Mouse (Mus musculus) liver, adult (tissue): Measurements from ENCODE around the gene Rufy1.

Source experiments
- GATA4 ChIP-seq: IDR thresholded peaks from 2 replicates; pipeline ENCODE4 v1.6.1; 2014; ENCODE audit warnings: mild to moderate bottlenecking, low read length; ENCODE audit not compliant: insufficient replicate concordance

The Rufy1 gene

DNA sequence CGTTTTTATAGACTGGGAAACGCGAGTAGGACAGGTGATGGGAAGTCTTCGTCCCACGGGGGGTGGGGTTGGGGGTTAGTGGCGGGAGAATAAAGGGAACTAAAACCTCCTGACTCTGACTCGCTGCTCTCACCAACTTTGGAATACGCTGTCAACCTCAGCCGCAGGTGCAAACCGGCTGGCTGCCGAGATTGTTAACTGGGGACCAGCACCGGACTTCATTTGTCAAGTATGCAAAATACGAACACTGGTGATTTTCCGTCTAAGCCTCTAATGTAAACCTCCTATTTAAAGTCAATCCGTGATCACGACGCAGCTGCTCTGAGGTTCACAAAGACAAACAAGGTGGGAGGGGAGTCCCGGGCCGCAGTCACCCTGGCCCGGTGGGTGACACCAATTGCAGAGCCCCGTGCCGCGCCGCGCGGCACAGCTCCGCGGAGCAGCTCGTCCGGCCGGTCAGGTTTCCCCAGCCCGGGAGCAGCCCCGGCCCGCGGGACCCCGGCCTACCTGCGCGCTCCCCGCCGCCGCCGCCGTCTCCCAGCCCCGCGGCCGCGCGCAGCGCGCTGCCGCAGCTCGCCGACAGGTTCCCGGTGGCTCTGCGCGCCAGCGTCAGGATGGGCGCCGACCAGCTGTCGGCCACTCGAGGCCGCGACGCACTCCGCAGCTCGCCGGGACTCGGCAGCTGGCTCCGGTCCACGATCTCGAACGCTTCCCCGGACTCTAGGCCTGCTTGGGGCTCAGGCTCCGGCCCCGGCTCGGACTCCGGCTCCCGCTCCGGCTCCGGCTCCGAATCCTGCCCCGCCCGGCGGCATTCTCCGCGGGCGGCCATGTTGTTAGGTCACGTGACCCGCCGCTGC, at the start of gene Rufy1:
Gene Rufy1 (minus strand): TSS at position 849 of the 857 bp plus-strand sequence.
- TF ChIP-seq GATA4, result peak; percentile 7; the same call in 1 of the 2 replicates

DNA sequence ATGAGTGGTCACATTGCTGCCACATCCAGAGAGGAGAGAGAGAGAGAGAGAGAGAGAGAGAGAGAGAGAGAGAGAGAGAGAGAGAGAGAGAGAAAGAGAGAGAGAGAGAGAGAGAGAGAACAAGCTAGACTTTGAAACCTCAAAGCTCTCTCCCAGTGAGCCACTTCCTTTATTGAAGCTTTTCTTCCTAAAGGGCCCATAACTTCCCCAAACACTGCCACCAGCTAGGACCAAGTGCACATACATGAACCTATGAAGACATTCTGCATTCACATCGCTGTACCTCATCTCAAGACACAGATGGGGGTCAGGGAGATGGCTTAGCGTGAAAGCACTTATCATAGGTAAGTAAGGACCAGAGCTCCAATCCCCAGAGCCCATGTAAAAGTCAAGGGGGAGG, 47.1 kb upstream of the Rufy1 start:
- TF ChIP-seq GATA4, result no peak

DNA sequence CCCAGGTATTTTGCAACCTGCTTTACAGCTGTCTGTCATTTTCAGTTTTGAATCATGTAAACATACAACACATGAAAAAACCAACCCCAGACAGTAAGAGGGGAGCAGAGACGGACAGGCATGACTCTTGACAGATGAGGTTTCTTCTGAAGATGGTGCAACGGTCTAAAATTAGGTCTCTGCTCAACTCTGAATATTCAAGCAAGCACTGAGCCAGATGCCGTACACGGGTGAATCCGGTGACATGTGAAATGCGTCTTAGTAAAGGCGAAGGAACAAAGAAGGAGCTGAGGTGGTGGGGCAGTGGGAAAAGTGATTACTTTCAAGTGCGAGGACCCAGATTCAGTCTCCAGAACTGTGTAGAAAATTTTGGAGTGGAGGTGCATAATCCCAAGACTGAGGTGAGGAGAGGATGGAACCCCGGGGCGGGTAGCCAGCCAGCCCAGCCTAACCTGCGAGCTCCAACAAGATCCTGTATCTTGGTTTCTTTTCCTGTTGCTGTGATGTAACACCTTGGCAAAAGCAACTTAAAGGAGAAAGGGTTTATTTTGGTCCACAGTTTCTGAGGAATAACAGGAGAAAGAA, 46.7 kb upstream of the Rufy1 start:
- no peak for TF ChIP-seq GATA4

DNA sequence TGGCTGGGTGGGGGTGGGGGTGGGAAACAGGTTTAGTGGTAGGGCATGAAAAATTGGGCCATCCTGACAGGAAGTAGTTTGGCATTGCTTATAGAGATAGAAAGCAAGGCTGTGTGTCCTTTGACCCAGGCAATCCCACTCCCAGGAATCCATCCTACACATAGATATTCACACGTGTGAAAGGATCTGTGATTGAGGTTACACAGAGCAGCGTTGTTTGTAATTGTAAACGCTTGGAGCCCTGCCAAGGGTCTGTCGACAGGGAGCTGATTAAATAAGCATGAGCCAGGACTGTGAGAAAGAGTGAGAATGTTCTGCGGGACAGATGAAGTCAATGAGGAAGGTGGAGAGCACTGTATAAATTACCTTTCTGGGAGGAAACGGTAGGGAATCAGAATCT, 46.0 kb upstream of the Rufy1 start:
- TF ChIP-seq GATA4, result no peak

DNA sequence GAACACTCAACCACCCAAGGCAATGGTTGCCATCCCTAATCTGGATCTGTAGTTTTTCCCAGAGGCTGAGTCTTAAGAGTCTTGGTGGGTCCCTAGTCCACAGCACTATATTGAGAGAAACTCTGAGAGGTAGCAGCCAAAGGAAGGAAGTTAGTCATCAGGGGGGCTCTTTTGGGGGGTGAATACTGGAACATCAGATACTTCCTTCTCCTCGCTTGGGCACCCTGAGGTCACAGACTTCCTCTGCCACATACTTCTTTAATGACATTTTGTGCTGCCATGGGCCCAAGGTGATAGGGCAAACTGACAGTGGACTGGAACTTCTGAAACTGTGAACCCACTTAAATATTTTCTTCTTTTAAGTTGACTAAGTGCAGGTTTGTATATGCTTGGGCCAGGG, 43.0 kb upstream of the Rufy1 start:
- no peak for TF ChIP-seq GATA4

DNA sequence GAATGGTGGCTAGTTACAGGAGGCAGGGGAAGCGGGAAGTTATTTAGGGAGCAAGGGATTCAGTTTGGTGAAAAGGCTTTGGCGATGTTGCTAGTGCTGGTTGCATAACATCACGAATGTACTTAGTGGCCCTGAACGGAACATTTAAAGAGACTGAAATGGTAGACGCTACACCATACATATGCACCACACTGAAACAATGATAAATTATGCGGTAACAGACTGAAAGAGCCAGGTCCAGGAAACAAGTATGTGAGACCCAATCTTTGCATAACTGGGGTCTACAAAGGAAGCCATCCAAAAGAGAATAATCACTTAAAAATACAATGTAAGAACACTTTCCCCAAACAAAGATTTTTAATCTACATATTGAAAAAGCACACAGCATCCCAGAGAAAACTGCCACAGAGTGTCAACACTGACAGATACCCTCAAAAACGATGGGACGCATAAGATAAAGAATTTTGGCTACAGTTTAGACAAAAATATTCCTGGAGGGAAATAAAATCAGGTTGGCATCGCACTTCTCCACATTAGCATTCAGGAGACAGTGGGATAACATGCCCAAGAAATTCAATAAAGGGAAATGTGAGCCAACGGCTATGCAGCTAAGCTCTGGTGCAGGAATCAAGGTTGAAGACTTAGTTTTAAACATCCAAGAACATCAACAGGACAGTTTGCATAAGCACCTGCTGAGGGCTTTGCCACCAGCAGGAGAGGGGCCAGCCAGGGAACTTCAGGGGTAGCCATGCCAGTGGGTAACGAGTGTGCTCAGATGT, 41.4 kb upstream of the Rufy1 start:
- TF ChIP-seq GATA4, result no peak

DNA sequence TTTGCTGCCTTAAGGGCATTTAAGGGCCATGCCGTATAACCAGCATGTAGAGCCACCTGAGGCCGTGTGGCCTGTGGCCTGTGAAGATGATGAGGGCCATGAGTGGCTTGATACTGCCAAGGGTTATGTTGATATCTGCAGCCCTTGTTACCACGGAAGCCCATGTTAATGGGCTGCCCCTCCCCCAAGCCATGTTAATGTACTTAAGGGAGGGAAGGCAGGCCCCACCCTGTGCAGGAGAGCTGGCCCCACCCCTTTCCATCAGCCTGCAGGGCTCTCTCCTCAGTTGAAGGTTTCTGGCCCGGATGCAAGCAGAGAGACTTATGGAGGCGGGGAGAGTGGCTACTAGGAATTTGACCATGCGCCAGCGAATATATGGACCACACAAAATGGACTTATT, 30.6 kb upstream of the Rufy1 start:
- TF ChIP-seq GATA4, result no peak

DNA sequence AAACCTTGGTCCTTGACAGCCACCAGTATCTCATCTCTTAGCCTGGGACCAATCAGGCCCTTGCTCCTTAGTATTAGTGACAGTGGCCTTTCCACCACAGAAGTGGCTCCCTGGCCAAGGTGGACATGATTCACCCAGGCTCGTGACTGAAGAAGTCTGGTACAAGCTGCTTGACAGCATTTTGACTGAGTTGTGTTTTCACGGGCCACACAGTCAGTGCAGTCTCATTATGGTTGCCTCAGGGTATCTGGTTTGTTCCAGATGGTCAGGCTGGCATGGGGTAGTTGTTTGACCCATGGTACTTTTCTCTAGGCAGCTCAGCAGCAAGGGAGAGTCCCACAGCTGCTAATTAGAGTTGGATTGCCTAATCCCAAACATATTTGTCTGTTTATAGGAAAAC, 28.3 kb upstream of the Rufy1 start:
- TF ChIP-seq GATA4, result no peak

DNA sequence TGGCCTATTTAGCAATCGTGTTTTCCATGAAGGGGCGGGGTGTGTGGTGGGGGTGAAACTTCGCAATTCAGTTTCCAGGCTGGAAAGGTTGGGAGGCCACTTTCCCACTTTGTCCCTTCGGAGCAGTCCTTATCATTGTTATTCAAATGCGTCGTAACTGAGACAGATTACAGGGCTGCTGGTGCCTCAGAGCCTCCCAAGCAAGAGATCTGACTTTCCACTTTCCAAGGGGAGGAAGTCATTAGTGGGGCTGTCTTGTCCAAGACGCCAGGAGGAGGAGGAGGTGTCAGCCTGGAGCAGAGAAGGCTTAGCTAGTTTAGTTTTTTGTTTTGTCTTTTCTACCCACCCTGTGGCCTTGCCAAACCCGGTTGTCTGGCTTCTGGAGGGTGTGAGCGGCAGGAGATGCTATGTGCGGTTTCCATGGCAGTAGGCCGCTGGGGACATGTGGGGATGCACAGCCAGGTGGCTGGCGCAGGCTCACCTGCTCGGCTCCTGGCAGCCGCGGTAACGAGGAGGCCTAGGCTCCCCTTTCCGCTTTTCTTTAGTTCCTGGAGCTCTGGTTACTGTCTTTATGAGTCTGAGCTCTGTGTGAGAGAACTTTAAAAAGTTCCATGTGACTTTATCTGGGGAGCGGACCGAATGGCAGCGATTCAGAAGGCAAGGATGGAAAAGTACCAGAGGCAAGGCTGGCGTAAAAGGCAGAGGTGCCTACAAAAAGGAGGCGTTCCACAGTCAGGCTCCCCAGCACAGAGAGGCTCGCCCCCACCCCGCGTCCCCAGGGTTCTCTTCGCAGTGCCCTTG, 26.4 kb upstream of the Rufy1 start:
- TF ChIP-seq GATA4, result no peak

DNA sequence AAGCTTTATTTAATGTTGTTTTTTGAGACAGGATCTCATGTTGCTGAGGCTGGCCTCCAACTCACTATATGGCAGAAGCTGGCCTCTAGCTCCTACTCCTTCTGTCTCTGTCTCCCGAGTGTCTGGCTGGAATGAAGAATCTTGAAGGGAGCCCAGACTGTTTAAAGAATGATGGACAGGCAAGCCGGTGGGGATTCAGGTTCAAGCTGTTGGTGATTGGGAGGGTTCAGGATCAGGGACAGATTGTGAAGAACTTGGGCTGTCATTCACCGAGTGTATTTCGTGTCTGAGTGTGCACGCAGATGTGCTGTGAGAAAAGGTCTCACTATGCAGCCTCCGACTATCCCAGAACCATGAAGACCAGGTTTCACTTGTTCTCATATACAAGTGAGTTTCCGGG, 25.5 kb upstream of the Rufy1 start:
- no peak for TF ChIP-seq GATA4

DNA sequence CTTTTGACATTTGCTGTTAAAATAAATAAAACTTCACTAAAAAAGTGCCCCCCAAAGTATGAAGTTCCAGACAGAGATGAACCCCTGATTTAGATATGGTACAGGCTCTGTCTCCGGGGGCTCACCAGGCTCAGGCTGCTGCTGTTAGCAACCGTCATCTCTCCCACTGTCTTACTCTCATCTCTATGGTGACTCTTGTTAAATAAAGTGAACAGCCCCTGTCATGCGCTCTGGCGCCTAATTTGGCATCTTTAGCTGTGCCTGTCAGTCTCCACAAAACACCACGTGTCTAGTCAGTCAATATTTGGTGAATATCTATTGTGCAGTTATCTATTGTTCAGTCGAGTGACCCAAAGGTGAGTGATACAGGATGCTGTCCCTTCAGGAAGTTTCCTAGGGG, 24.0 kb upstream of the Rufy1 start:
- TF ChIP-seq GATA4, result no peak

DNA sequence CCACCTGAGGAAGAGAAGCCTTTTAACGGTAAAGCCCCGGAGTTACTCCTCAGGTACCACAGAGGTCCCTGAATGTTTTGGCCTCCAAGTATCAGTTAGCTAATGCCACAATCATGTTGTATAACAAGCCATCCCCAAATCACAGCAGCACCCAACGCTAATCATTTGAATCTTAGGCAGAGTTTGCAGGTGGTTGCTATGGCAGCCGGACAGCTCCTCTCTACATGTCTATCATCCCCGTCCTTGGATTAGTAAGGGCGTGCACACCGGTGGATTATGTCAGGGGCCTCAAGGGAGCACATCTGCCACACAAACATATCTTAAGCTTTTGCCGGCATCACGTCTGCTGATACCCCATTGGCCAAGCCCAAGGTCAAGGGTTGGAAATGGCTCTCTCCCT, 19.3 kb upstream of the Rufy1 start:
- TF ChIP-seq GATA4, result no peak

DNA sequence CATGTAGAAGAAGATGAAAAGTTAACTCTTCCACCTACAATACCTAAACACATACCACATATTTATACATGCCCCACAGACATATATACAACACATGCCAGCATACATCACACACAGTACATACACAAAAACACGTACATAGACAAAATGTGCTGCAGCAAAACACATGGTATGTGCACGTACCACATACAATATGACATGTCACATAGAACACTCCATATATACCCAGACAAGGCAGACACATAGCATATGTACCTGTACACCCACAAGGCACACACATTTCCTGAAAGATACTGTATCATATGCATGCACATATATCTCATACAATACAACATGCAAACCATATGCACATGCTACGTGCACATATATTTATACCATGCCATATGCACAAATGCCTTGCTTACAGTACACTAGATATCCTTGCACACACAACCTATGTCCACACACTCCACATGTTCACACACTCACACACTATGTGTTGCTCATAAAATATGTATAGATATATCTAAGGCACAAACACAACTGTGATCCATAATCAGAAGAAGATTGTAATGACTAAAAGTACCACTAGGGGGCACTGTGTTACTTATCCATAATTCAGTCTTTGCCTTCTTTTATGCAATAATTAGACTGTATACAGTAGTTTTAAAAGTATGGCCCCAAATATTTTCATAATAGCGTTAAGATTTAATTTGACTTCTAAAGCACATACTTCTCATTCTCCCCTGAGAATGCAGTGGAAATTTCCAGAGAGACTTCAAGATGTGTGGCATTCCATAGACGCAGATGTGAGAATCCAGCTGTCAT, 12.5 kb upstream of the Rufy1 start:
- TF ChIP-seq GATA4, result no peak

DNA sequence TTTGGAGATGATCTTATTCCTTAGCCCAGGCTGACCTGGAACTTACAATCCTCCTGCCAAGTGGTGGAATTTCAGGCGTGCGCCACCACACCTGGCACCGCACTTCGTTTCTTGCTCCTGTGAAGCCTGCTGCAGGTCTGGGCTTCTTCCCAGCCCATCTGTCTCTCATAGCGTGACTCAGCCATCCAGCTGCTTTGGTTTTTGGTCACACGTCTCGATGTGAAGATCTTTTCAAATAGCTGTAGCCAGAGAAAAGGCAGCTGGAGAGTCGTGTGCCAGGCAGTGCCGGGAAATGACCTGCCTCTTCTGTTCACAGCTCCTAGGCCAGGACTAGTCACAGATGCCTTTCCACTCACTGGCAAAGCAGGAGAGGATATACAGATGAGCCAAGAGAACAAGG, 10.7 kb upstream of the Rufy1 start:
- no peak for TF ChIP-seq GATA4
